Mouse (Mus musculus) urinary bladder, adult 18-20 months (tissue): ENCODE measurements around the gene Lmf1.

Source experiments
- DNase-seq, 2 experiments: peaks; one replicate each; pipeline ENCODE4 v3.0.0; 2022; ENCODE audit warnings: low spot score in 2 of 2, mixed read lengths in 2 of 2

The Lmf1 gene

GRCm38 (mm10) chr17:25642032-25642431, 63.1 kb downstream of the Lmf1 start:
- DNase-seq: peak; percentile 11 to 56

GRCm38 (mm10) chr17:25643517-25644294, 64.8 kb downstream of the Lmf1 start:
- no peak for DNase-seq

- no peak for DNase-seq
Observed at GRCm38 (mm10) chr17:25644761-25645160, 65.9 kb downstream of the Lmf1 start.

- DNase-seq: no peak
Observed at GRCm38 (mm10) chr17:25645661-25646060, 66.8 kb downstream of the Lmf1 start.

- no peak for DNase-seq
Observed at GRCm38 (mm10) chr17:25647901-25648300, 69.0 kb downstream of the Lmf1 start.

GRCm38 (mm10) chr17:25648678-25649216, 69.9 kb downstream of the Lmf1 start:
- no peak for DNase-seq

GRCm38 (mm10) chr17:25650726-25651125, 71.8 kb downstream of the Lmf1 start:
- no peak for DNase-seq

GRCm38 (mm10) chr17:25652272-25652671, 73.4 kb downstream of the Lmf1 start:
- no peak for DNase-seq

GRCm38 (mm10) chr17:25656142-25656825, 77.4 kb downstream of the Lmf1 start:
- no peak for DNase-seq

GRCm38 (mm10) chr17:25656826-25657189, 77.9 kb downstream of the Lmf1 start:
- no peak for DNase-seq

GRCm38 (mm10) chr17:25663213-25663835, 84.4 kb downstream of the Lmf1 start:
- DNase-seq: no peak

GRCm38 (mm10) chr17:25665485-25665884, 86.6 kb downstream of the Lmf1 start:
- no peak for DNase-seq

GRCm38 (mm10) chr17:25665891-25666290, 87.0 kb downstream of the Lmf1 start:
- no peak for DNase-seq

GRCm38 (mm10) chr17:25668481-25669055, 89.7 kb downstream of the Lmf1 start:
- DNase-seq: no peak

GRCm38 (mm10) chr17:25672982-25673381, 94.1 kb downstream of the Lmf1 start:
- no peak for DNase-seq

- DNase-seq: no peak
Observed at GRCm38 (mm10) chr17:25677969-25678368, 99.1 kb downstream of the Lmf1 start.

GRCm38 (mm10) chr17:25679818-25680217, 100.9 kb downstream of the Lmf1 start:
- no peak for DNase-seq

- DNase-seq: no peak
Observed at GRCm38 (mm10) chr17:25681636-25682035, 102.8 kb downstream of the Lmf1 start.

GRCm38 (mm10) chr17:25686323-25686722, 107.4 kb downstream of the Lmf1 start:
- no peak for DNase-seq

- DNase-seq: no peak
Observed at GRCm38 (mm10) chr17:25688922-25689321, 110.0 kb downstream of the Lmf1 start.

- no peak for DNase-seq
Observed at GRCm38 (mm10) chr17:25696263-25696662, 117.4 kb downstream of the Lmf1 start.

- peak; percentile 31 to 39 for DNase-seq
Observed at GRCm38 (mm10) chr17:25698446-25698845, 119.6 kb downstream of the Lmf1 start.
